Mouse (Mus musculus): ENCODE results near the gene Fxyd2. TPM values are rescaled to one million over a fixed set of nuclear protein-coding genes. Genes with fewer than 3 reads are reported as not detected.
A peak's percentile ranks its signal among the peaks of the same experiment; 100 is the strongest.

The Fxyd2 gene
- polyA plus RNA-seq, 1 experiment from 2014 or later: 5.3 TPM

- Histone ChIP-seq H3K4me3 (ENCODE audit: low read depth, low read length) (no peak overlapping the region), H3K9me3 (ENCODE audit: control insufficient read depth, low read depth, low read length) (no peaks in the 10 kb centered on the region), H3K4me2 (replicated peaks; ENCODE audit: low read depth, low read length) (peak overlapping the region; percentile 34), H3K36me3 (ENCODE audit: control insufficient read depth, insufficient read depth, low read length) (no peaks in the 10 kb centered on the region), H3K27me3 (ENCODE audit: control insufficient read depth, insufficient read depth, low read length) (no peaks in the 10 kb centered on the region), H3K4me1 (ENCODE audit: control insufficient read depth, insufficient read depth, low read length) (no peaks in the 10 kb centered on the region; the same call in 1 of the 2 replicates), H3K9ac (replicated peaks; ENCODE audit: low read depth, low read length) (no peak overlapping the region), H3K27ac (ENCODE audit: low read length) (no peak overlapping the region)
- ATAC-seq (ENCODE audit: insufficient number of reproducible peaks, insufficient read depth, low FRiP score, low read depth): no peak; the same call in 1 of the 2 replicates
- WGBS: 19% methylated on average over 7 of the region's 7 CpGs
Measured at GRCm38 (mm10) chr9:45411803-45412202, 12.3 kb downstream of the Fxyd2 start.

DNA sequence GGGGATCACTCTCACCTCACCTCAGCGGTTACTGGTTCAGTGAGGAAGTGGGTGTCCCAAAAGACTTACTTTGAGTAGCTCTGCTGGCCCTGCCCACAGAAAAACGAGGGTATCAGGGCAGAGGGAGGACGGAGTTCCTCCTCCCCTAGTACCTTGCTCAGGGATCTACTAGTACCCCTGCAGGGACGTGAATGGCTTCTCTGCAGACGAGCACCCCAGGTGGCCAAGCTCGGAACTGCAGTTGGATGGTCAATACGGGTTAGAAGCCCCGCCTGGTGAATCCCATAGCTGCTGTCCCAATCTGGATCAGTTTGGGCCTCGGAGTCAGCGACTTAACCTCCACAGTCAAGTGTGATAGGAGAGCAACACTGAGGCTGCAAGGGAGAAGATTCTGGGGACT, 12.8 kb downstream of the Fxyd2 start:
- no peak for ATAC-seq (ENCODE audit: insufficient number of reproducible peaks, insufficient read depth, low FRiP score, low read depth)
- no peak overlapping the region for H3K4me3 ChIP-seq (ENCODE audit: low read depth, low read length)
- H3K27me3 ChIP-seq (ENCODE audit: control insufficient read depth, insufficient read depth, low read length): no peaks in the 10 kb centered on the region
- no peak overlapping the region for H3K9ac ChIP-seq (replicated peaks; ENCODE audit: low read depth, low read length)
- peak overlapping the region; percentile 34 for H3K4me2 ChIP-seq (replicated peaks; ENCODE audit: low read depth, low read length)
- 5% methylated on average over 10 of the region's 10 CpGs for WGBS
- no peak overlapping the region for H3K27ac ChIP-seq (ENCODE audit: low read length)
- no peaks in the 10 kb centered on the region for H3K36me3 ChIP-seq (ENCODE audit: control insufficient read depth, insufficient read depth, low read length)
- H3K9me3 ChIP-seq (ENCODE audit: control insufficient read depth, low read depth, low read length): no peaks in the 10 kb centered on the region
- no peaks in the 10 kb centered on the region; the same call in 1 of the 2 replicates for H3K4me1 ChIP-seq (ENCODE audit: control insufficient read depth, insufficient read depth, low read length)

DNA sequence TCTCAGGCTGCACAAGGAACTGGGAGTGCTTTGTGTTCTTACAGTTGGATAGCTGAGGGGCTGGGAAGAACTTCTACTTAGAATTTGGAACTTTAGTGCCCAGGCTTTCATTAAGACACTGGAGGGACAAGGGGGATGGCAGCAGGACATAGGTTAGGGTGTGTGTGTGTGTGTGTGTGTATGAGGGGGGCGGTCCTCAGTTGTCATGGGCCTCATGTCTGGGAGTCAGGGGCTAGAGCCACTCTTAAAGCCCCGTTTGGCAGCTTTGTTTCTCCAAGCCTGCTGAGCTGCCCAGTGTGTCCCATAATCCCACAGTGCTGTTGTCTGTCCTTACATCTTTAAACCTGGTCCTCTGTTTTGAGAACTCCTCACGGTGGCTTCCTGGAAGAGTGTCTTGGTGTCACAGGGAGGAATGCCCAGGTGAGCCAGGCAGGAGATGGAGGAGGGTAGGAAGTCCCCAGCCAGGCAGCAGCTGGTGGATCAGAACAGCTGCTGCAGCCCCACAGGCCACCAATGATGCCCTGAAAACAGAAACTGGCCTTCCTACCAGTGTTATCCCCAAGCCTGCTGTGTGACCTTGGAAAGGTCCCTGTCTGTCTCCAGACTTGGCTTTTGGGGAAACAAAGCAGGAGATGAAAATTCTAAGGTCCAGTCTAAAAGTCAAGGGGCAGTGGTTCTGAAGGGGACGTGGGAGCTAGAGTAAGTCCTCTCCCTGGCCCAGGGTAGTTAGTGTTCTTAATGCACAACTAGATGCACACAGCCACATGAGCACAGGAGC, 13.4 kb downstream of the Fxyd2 start:
- 74% methylated on average over 4 of the region's 4 CpGs for WGBS
- Histone ChIP-seq H3K4me3 (ENCODE audit: low read depth, low read length) (no peak overlapping the region), H3K27me3 (ENCODE audit: control insufficient read depth, insufficient read depth, low read length) (no peaks in the 10 kb centered on the region), H3K4me2 (replicated peaks; ENCODE audit: low read depth, low read length) (no peak overlapping the region), H3K4me1 (ENCODE audit: control insufficient read depth, insufficient read depth, low read length) (no peaks in the 10 kb centered on the region; the same call in 1 of the 2 replicates), H3K27ac (ENCODE audit: low read length) (no peak overlapping the region), H3K9me3 (ENCODE audit: control insufficient read depth, low read depth, low read length) (no peaks in the 10 kb centered on the region), H3K9ac (replicated peaks; ENCODE audit: low read depth, low read length) (no peak overlapping the region), H3K36me3 (ENCODE audit: control insufficient read depth, insufficient read depth, low read length) (no peaks in the 10 kb centered on the region)
- no peak for ATAC-seq (ENCODE audit: insufficient number of reproducible peaks, insufficient read depth, low FRiP score, low read depth)

DNA sequence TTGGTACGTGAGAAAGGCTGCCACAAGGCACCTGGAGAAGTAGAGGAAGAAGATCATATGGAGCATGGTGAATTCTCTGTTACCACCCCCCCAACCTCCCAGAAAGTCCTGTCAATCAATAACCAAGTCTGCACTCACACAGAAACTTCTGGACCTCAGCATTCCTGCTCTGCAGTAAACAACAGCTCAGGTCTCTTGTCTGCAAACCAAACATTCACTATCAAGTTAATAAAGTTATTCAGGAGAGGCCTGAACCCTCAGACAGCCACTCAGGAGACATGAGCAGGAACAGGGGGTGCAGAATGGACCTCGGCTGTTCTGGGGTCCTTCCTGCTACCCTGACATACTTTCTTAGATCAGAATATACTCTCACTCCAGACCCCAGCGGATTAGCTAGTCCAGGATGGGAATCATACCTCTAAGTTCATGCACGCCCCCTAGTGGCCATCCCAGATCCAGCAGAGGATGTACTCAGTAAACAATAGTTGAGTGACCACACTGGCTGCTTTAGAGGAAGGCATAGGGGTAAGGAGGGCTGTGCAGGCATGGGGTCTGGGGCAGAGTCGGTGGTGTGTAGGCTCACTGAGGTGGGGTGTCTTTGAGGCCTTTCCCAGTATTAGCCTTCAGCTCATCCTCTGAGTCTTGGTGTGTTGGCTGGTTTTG, 14.1 kb downstream of the Fxyd2 start:
- Histone ChIP-seq H3K27ac (ENCODE audit: low read length) (no peak overlapping the region), H3K9me3 (ENCODE audit: control insufficient read depth, low read depth, low read length) (no peaks in the 10 kb centered on the region), H3K9ac (replicated peaks; ENCODE audit: low read depth, low read length) (no peak overlapping the region), H3K36me3 (ENCODE audit: control insufficient read depth, insufficient read depth, low read length) (no peaks in the 10 kb centered on the region), H3K4me3 (ENCODE audit: low read depth, low read length) (no peak overlapping the region), H3K27me3 (ENCODE audit: control insufficient read depth, insufficient read depth, low read length) (no peaks in the 10 kb centered on the region), H3K4me1 (ENCODE audit: control insufficient read depth, insufficient read depth, low read length) (no peaks in the 10 kb centered on the region; the same call in 1 of the 2 replicates), H3K4me2 (replicated peaks; ENCODE audit: low read depth, low read length) (no peak overlapping the region)
- no peak for ATAC-seq (ENCODE audit: insufficient number of reproducible peaks, insufficient read depth, low FRiP score, low read depth)
- 60% methylated on average over 5 of the region's 5 CpGs for WGBS

DNA sequence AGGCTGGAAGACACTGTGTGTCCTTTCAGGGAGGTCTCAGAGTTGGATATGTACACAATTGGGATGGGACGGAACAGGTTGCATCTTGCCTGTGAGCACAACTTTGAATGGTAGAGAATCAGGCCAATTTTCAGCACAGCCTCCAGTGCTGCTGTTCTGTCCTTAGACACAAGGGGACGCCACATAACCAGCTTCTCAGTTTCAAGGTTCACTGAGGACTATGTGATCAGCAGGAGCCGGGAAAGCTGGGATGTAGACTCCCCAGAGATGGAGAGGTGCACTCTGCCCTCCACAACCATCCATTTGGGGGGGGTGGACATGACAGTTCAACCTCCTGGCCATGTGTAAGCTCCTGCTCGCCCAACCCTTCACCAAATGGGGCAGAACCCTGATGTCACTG, 16.4 kb downstream of the Fxyd2 start:
- no peaks in the 10 kb centered on the region for H3K27me3 ChIP-seq (ENCODE audit: control insufficient read depth, insufficient read depth, low read length)
- WGBS: 45% methylated on average over 4 of the region's 4 CpGs
- no peaks in the 10 kb centered on the region for H3K36me3 ChIP-seq (ENCODE audit: control insufficient read depth, insufficient read depth, low read length)
- H3K9ac ChIP-seq (replicated peaks; ENCODE audit: low read depth, low read length): no peak overlapping the region
- ATAC-seq (ENCODE audit: insufficient number of reproducible peaks, insufficient read depth, low FRiP score, low read depth): no peak
- H3K4me1 ChIP-seq (ENCODE audit: control insufficient read depth, insufficient read depth, low read length): no peaks in the 10 kb centered on the region; the same call in 1 of the 2 replicates
- H3K27ac ChIP-seq (ENCODE audit: low read length): no peak overlapping the region
- H3K4me2 ChIP-seq (replicated peaks; ENCODE audit: low read depth, low read length): no peak overlapping the region
- H3K9me3 ChIP-seq (ENCODE audit: control insufficient read depth, low read depth, low read length): no peaks in the 10 kb centered on the region
- H3K4me3 ChIP-seq (ENCODE audit: low read depth, low read length): no peak overlapping the region

DNA sequence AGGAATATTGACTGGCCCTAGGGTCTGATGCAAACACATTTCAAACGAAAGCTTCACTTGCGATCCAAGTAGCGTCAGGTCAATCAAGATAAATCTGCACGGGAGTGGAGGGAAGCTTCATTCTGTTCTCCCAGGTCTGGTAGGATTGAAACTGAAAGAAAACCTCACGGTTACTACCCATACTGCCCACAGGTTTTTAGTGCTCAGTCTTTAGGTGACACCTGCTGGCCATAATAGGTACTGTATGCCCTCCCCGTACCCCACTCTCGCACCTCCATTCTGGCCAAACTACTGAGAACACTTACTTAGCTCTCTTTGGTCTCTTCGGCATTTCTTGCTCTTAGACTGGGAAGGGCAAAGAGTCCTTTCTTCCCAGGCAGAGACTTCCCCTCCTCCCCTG, 17.8 kb downstream of the Fxyd2 start:
- WGBS: 24% methylated on average over 8 of the region's 8 CpGs
- H3K27ac ChIP-seq (ENCODE audit: low read length): no peak overlapping the region
- H3K27me3 ChIP-seq (ENCODE audit: control insufficient read depth, insufficient read depth, low read length): no peaks in the 10 kb centered on the region
- H3K9me3 ChIP-seq (ENCODE audit: control insufficient read depth, low read depth, low read length): no peaks in the 10 kb centered on the region
- H3K9ac ChIP-seq (replicated peaks; ENCODE audit: low read depth, low read length): no peak overlapping the region
- no peaks in the 10 kb centered on the region for H3K4me1 ChIP-seq (ENCODE audit: control insufficient read depth, insufficient read depth, low read length)
- H3K4me3 ChIP-seq (ENCODE audit: low read depth, low read length): no peak overlapping the region
- H3K4me2 ChIP-seq (replicated peaks; ENCODE audit: low read depth, low read length): peak overlapping the region; percentile 18; the same call in 1 of the 2 replicates
- H3K36me3 ChIP-seq (ENCODE audit: control insufficient read depth, insufficient read depth, low read length): no peaks in the 10 kb centered on the region
- ATAC-seq (ENCODE audit: insufficient number of reproducible peaks, insufficient read depth, low FRiP score, low read depth): no peak

DNA sequence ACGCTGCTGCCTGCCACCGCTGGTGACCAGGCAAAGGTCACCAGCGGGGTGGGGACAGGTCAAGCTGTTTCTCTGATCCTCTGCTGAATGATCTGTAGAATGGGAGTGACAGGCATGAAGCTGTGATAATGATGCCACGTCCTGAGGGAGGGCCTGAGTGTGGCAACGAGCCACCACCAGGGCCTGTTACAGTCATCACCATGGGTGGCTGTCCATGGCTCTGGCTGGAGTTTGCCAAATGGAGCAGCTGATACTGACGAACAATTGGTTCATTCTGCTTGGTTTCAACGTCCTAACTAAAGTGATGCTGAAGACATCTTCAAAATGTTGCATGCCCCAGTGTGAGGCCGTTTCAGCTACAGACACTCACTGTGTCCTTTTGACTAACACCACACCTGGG, 18.8 kb downstream of the Fxyd2 start:
- Histone ChIP-seq H3K27ac (ENCODE audit: low read length) (no peak overlapping the region), H3K4me3 (ENCODE audit: low read depth, low read length) (no peak overlapping the region), H3K9me3 (ENCODE audit: control insufficient read depth, low read depth, low read length) (no peaks in the 10 kb centered on the region), H3K27me3 (ENCODE audit: control insufficient read depth, insufficient read depth, low read length) (no peaks in the 10 kb centered on the region), H3K9ac (replicated peaks; ENCODE audit: low read depth, low read length) (no peak overlapping the region), H3K36me3 (ENCODE audit: control insufficient read depth, insufficient read depth, low read length) (no peaks in the 10 kb centered on the region), H3K4me2 (replicated peaks; ENCODE audit: low read depth, low read length) (no peak overlapping the region), H3K4me1 (ENCODE audit: control insufficient read depth, insufficient read depth, low read length) (no peaks in the 10 kb centered on the region)
- no peak for ATAC-seq (ENCODE audit: insufficient number of reproducible peaks, insufficient read depth, low FRiP score, low read depth)
- 66% methylated on average over 8 of the region's 8 CpGs for WGBS

GRCm38 (mm10) chr9:45421209-45421608, 21.7 kb downstream of the Fxyd2 start:
- no peak for ATAC-seq (ENCODE audit: insufficient number of reproducible peaks, insufficient read depth, low FRiP score, low read depth)
- Histone ChIP-seq H3K27ac (ENCODE audit: low read length) (no peak overlapping the region), H3K27me3 (ENCODE audit: control insufficient read depth, insufficient read depth, low read length) (no peaks in the 10 kb centered on the region), H3K4me3 (ENCODE audit: low read depth, low read length) (no peak overlapping the region), H3K9ac (replicated peaks; ENCODE audit: low read depth, low read length) (no peak overlapping the region), H3K9me3 (ENCODE audit: control insufficient read depth, low read depth, low read length) (no peaks in the 10 kb centered on the region), H3K4me1 (ENCODE audit: control insufficient read depth, insufficient read depth, low read length) (no peaks in the 10 kb centered on the region), H3K36me3 (ENCODE audit: control insufficient read depth, insufficient read depth, low read length) (no peaks in the 10 kb centered on the region), H3K4me2 (replicated peaks; ENCODE audit: low read depth, low read length) (no peak overlapping the region)
- WGBS: 62% methylated on average over 8 of the region's 8 CpGs

All from stomach, embryonic 14.5 days (tissue).